Mouse (Mus musculus) limb, embryonic 14.5 days (tissue): ENCODE measurements around the gene Olfr1368. TPM values are rescaled to one million over a fixed set of nuclear protein-coding genes. Genes with fewer than 3 reads are reported as not detected.

Experiments used
- ATAC-seq: fragments of 200-750 bp; cut with Nextera tagmentation; 2 replicates; pipeline ENCODE4 v1.8.0; 2017; ENCODE audit warnings: low read depth, moderate number of reproducible peaks, moderate TSS enrichment; ENCODE audit not compliant: low FRiP score
- DNase-seq: peaks from one replicate; pipeline ENCODE4 v3.0.0-alpha.2; 2015; ENCODE audit warnings: low spot score
- H3K27ac ChIP-seq: fragments of 300-500 bp; sonication (generic); replicated peaks from 2 replicates; pipeline ENCODE4 v1.5.1; 2014; ENCODE audit warnings: low read depth, mild to moderate bottlenecking, low read length, moderate library complexity, mixed read lengths
- H3K27me3 ChIP-seq: fragments of 300-500 bp; sonication (generic); 2 replicates; pipeline ENCODE4 v1.6.1; 2014; ENCODE audit warnings: low read length, mixed read lengths; ENCODE audit not compliant: control insufficient read depth, insufficient read depth
- H3K36me3 ChIP-seq: fragments of 300-500 bp; sonication (generic); 2 replicates; pipeline ENCODE4 v1.6.1; 2014; ENCODE audit warnings: mild to moderate bottlenecking, low read length, moderate library complexity, mixed read lengths; ENCODE audit not compliant: control insufficient read depth, insufficient read depth
- H3K4me1 ChIP-seq: fragments of 300-500 bp; sonication (generic); 2 replicates; pipeline ENCODE4 v1.6.1; 2014; ENCODE audit warnings: antibody characterized with exemption, low read length, mixed read lengths; ENCODE audit not compliant: control insufficient read depth, insufficient read depth
- H3K4me2 ChIP-seq: fragments of 300-500 bp; sonication (generic); replicated peaks from 2 replicates; pipeline ENCODE4 v1.6.1; 2014; ENCODE audit warnings: low read depth, mild to moderate bottlenecking, low read length, moderate library complexity; ENCODE audit not compliant: severe bottlenecking
- H3K4me3 ChIP-seq: fragments of 300-500 bp; sonication (generic); replicated peaks from 2 replicates; pipeline ENCODE4 v1.5.1; 2014; ENCODE audit warnings: low read length
- H3K9ac ChIP-seq: fragments of 300-500 bp; sonication (generic); 2 replicates; pipeline ENCODE4 v1.6.1; 2014; ENCODE audit warnings: mild to moderate bottlenecking, low read depth, low read length, moderate library complexity; ENCODE audit not compliant: severe bottlenecking
- H3K9me3 ChIP-seq: fragments of 300-500 bp; sonication (generic); 2 replicates; pipeline ENCODE4 v1.6.1; 2016; ENCODE audit warnings: low read length; ENCODE audit not compliant: control insufficient read depth
- POLR2A ChIP-seq: fragments of 200-500 bp; IDR thresholded peaks from 2 replicates; pipeline ENCODE4 v1.8.0; 2012; ENCODE audit warnings: inconsistent platforms, mild to moderate bottlenecking, moderate library complexity, borderline replicate concordance; ENCODE audit not compliant: insufficient read depth, insufficient read length; ENCODE audit errors: extremely low read depth
- WGBS: fragments of 180-500 bp; shearing (Covaris S2); extraction: QIAGEN DNeasy Blood & Tissue Kit; methylation state at CpG from one replicate; pipeline ENCODE4 v1.1.7; 2014; 5-methylcytosine and 5-hydroxymethylcytosine counted together
- polyA plus RNA-seq, 2 experiments: library from polyadenylated mRNA; depleted of rRNA in 1 of 2; stranded (reverse) in 1 of 2; unstranded in 1 of 2; fragments of >200 nt; fragmentation: Nextera tagmentation in 1 of 2; extraction: Ambion mirVana in 1 of 2; gene quantifications; 2 replicates each; pipeline versions ENCODE4 v1.2.1 to v1.2.3; 2012 to 2014

The Olfr1368 gene
- polyA plus RNA-seq, 2 experiments = not detected

DNA sequence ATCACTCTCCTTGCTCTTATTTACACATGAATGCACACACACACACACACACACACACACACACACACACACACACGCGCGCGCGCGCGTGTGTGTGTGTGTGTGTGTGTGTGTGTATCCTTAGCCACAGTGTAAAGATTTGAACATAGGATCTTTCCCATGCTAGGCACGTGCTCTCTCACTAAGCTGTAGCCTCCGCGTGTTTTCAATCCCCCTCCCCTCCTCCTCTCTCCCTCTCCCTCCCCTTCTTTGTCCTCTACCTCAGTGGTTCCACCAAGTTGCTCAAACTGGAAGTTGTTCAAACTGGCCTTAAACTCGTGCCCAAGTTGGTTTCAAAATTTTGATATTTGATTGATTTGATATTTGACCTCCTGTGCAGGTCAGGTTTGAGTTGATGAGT lies 31.1 kb upstream of the Olfr1368 start:
- no peak overlapping the region for H3K27ac ChIP-seq
- H3K4me1 ChIP-seq = peaks cover 4% of the 10 kb centered on the region
- H3K4me2 ChIP-seq = no peak overlapping the region
- ATAC-seq (no peak), DNase-seq (no peak)
- no peaks in the 10 kb centered on the region for H3K27me3 ChIP-seq
- no peaks in the 10 kb centered on the region for H3K9me3 ChIP-seq
- no peak for TF ChIP-seq POLR2A
- H3K4me3 ChIP-seq = no peak overlapping the region
- WGBS = 78% methylated on average over 11 of the region's 11 CpGs
- H3K36me3 ChIP-seq = peaks cover 2% of the 10 kb centered on the region; the same call in 1 of the 2 replicates
- H3K9ac ChIP-seq = no peak overlapping the region

DNA sequence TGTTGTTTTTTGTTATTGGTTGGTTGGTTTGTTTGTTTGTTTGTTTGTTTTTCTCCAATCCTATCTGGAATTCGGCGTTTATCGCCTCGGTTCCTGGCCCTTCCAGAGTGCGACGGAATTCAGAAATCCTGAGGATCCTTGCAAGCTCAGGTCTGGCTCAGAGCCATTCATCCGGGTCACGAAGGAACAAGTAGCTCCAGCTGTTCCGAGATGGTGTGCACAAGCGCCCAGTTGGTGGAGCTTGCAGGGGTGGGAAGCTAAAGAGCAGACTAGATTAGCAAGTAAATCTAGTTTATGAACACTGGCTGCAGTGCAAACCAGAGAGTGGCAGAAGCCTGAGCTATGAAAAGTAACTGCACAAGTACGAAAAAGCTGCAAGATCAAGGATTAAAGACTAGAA lies 27.4 kb upstream of the Olfr1368 start:
- Histone ChIP-seq H3K4me3 (peak overlapping the region; percentile 54), H3K4me1 (peaks cover 4% of the 10 kb centered on the region; the same call in 1 of the 2 replicates), H3K4me2 (peak overlapping the region; percentile 44), H3K9ac (0 out of 2 replicates have a peak overlapping the region, but pooled peaks have one; percentile 32), H3K27me3 (no peaks in the 10 kb centered on the region), H3K27ac (peak overlapping the region; percentile 69), H3K9me3 (no peaks in the 10 kb centered on the region), H3K36me3 (no peaks in the 10 kb centered on the region)
- TF ChIP-seq POLR2A = no peak
- peak; percentile 47 for ATAC-seq
- under 1% methylated on average over 11 of the region's 11 CpGs for WGBS
- peak; percentile 91 for DNase-seq

DNA sequence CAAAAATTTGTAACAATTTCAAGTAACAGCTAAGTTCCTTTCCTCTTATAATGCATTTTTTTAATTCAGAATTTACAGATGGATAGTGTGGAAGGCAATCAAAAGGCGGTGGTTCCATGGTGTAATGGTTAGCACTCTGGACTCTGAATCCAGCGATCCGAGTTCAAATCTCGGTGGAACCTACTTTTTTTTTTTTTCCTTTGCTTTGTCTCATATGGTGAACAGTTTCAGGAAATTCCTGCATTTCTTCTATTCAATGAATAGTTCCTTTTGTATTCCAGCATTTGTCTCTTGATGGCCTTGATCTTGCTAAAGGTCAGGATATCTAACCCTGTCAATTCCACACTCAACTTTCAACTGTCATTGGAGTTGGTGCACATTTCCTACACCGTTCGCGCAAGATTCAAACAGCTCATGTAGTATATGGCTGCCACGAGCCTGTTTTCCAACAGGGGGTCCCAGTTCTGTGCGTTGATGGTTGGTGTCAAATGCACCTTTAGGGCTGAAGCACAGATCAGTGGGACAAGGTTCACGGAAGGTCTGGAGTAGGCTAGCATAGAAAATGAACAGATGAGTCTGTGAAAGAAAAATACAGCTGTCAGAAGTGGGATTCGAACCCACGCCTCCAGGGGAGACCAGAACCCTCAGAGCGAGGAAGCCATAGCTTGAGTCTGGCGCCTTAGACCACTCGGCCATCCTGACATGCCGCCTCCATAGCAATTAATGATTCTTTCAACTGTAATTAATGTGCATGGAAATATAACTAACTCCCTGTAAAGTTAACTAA lies 26.8 kb upstream of the Olfr1368 start:
- peaks cover 4% of the 10 kb centered on the region; the same call in 1 of the 2 replicates for H3K4me1 ChIP-seq
- peak overlapping the region; percentile 32; the same call in 1 of the 2 replicates for H3K9ac ChIP-seq
- ATAC-seq = peak; percentile 58

DNA sequence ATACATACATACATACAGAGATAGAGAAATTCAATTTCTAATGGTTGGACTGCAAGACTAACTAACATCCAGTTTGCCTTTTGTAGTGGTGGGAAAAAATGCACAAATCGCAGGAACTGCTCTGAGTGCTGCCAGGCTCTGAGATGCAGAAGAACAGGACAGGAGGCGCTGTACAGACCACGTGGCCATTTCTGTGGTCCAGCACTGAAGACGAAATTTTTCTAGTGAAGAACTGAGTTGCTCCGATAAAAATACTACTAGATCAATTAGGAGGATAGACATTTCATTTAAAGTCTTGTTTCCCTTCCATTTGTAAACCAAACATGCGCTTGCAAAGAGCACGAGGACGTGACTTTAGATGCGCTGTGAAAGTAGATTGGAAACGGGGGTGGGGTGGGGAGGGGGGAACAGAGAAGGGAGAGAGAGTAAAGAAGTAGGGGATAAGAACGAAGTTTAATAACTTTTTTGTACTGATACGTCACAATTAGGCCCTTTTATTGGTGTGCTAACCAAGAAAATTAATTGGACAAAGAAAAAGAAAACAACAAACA lies 26.0 kb upstream of the Olfr1368 start:
- H3K4me1 ChIP-seq = peaks cover 4% of the 10 kb centered on the region; the same call in 1 of the 2 replicates
- H3K4me2 ChIP-seq = peak overlapping the region; percentile 67
- H3K27me3 ChIP-seq = no peaks in the 10 kb centered on the region
- no peak overlapping the region for H3K27ac ChIP-seq
- WGBS = 0% methylated on average over 12 of the region's 12 CpGs
- peak; percentile 78 for DNase-seq
- peak overlapping the region; percentile 34; the same call in 1 of the 2 replicates for H3K9ac ChIP-seq
- no peak for ATAC-seq
- TF ChIP-seq POLR2A = no peak
- H3K9me3 ChIP-seq = no peaks in the 10 kb centered on the region
- H3K4me3 ChIP-seq = peak overlapping the region; percentile 54
- H3K36me3 ChIP-seq = no peaks in the 10 kb centered on the region

More for the DNA sequence above, 26.8 kb upstream of the Olfr1368 start:
- WGBS = under 1% methylated on average over 16 of the region's 16 CpGs
- peak; percentile 92 for DNase-seq
- H3K4me3 ChIP-seq = peak overlapping the region; percentile 54
- no peaks in the 10 kb centered on the region for H3K36me3 ChIP-seq
- H3K27ac ChIP-seq = no peak overlapping the region
- H3K27me3 ChIP-seq = no peaks in the 10 kb centered on the region
- no peak for TF ChIP-seq POLR2A
- H3K9me3 ChIP-seq = no peaks in the 10 kb centered on the region
- H3K4me2 ChIP-seq = peak overlapping the region; percentile 67

DNA sequence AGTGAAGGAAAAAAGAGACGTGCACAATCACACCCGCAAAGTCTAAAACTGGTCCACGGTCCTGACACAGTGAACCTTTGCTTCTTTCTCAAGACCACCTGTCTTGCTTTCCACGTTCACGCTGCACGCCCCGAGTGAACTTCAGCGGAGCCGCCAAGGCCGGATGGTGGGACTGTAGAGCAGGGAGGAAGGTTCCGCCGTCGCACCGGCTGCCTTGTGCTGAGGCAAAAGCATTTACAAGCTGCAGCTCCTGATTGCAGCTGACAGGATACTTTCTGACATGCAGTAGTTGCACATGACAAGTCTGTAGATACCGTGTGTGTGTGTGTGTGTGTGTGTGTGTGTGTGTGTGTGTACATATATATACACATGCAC lies 25.5 kb upstream of the Olfr1368 start:
- Histone ChIP-seq H3K27ac (no peak overlapping the region), H3K9me3 (no peaks in the 10 kb centered on the region), H3K4me3 (peak overlapping the region; percentile 54), H3K4me1 (peaks cover 6% of the 10 kb centered on the region; the same call in 1 of the 2 replicates), H3K27me3 (no peaks in the 10 kb centered on the region), H3K4me2 (peak overlapping the region; percentile 67), H3K36me3 (no peaks in the 10 kb centered on the region), H3K9ac (no peak overlapping the region)
- no peak for TF ChIP-seq POLR2A
- DNase-seq (peak; percentile 23), ATAC-seq (no peak)
- WGBS = 8% methylated on average over 15 of the region's 15 CpGs
